Mouse (Mus musculus): ENCODE data around the gene 4930469K13Rik. TPM values are rescaled to one million over a fixed set of nuclear protein-coding genes. Genes with fewer than 3 reads are reported as not detected.
"Not testable (repeated sequence)": the region's sequence is repeated elsewhere in the genome, so short reads cannot be mapped to it uniquely, and the experiment has no call there.

4930469K13Rik gene
- not detected in 2 replicates for polyA plus RNA-seq (2015; fragmentation: Nextera tagmentation; extraction: Ambion mirVana)

DNA sequence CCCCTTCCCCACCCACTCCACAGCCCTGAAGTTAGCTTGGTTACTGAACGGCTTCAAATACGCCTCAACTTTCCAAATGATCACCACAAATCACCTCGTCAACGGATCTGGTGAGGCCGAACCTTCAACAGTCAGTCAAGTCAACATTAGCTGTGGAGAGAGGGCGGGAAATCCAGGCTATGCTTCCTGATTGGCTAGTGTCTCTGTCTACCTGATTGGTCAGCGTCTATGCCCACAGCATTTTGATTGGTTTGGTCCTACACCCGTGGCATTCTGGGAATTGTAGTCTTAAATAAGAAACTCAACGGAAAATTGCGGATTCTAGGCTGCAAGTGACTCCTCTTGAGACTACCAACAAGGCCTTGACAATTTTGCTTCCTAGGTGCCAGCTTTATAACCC is at the start of gene 4930469K13Rik:
Gene 4930469K13Rik, minus strand, starts transcription at position 133 of the 400 bp plus-strand sequence.
- H3K9ac ChIP-seq (ENCODE audit: low read depth, low read length): no peak within 1 kb of the TSS
- no peak within 1 kb of the TSS for H3K4me3 ChIP-seq (ENCODE audit: low read depth, low read length)
- no peak within 1 kb of the TSS for H3K4me2 ChIP-seq (ENCODE audit: low read depth, low read length)
- H3K9me3 ChIP-seq (replicated peaks; ENCODE audit: control insufficient read depth, low read length): no peaks in the 10 kb centered on the region
- H3K27me3 ChIP-seq (ENCODE audit: control insufficient read depth, insufficient read depth, low read depth, low read length): no peaks in the 10 kb centered on the region
- H3K4me1 ChIP-seq (ENCODE audit: control insufficient read depth, low read depth, low read length): no peaks in the 10 kb centered on the region
- 64% methylated on average over 10 of the region's 10 CpGs for WGBS (ENCODE audit: insufficient replicate concordance)
- H3K36me3 ChIP-seq (ENCODE audit: control insufficient read depth, insufficient read depth): no peaks in the 10 kb centered on the region
- no peak within 1 kb of the TSS for H3K27ac ChIP-seq (ENCODE audit: low read length)
- ATAC-seq (ENCODE audit: low read depth): no peak

DNA sequence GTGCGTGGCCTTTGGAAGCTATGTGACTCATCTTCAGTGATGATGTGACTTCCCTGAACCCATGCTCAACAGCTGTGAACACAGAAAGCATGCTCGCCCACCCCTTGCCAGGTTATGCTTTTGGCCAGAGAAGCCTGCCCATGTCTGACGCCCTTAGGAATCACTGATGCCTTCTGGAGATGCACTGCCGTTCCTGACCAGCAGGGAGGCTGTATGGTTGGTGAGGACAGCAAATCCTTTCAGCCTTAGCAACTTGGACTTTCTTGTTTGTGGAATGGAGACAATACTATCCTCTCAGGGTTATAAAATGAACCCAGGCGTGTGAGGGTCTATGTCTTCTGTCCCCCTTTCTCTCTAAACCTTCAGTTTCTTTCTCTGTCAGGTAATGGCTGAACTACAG is 48.6 kb upstream of the 4930469K13Rik start:
- Histone ChIP-seq H3K4me3 (ENCODE audit: low read depth, low read length) (no peak overlapping the region), H3K27me3 (ENCODE audit: control insufficient read depth, insufficient read depth, low read depth, low read length) (no peaks in the 10 kb centered on the region), H3K27ac (ENCODE audit: low read length) (no peak overlapping the region), H3K9ac (ENCODE audit: low read depth, low read length) (no peak overlapping the region), H3K4me2 (ENCODE audit: low read depth, low read length) (no peak overlapping the region), H3K36me3 (ENCODE audit: control insufficient read depth, insufficient read depth) (no peaks in the 10 kb centered on the region), H3K9me3 (replicated peaks; ENCODE audit: control insufficient read depth, low read length) (no peaks in the 10 kb centered on the region), H3K4me1 (ENCODE audit: control insufficient read depth, low read depth, low read length) (no peaks in the 10 kb centered on the region)
- no peak for ATAC-seq (ENCODE audit: low read depth)
- 54% methylated on average over 5 of the region's 5 CpGs for WGBS (ENCODE audit: insufficient replicate concordance)

DNA sequence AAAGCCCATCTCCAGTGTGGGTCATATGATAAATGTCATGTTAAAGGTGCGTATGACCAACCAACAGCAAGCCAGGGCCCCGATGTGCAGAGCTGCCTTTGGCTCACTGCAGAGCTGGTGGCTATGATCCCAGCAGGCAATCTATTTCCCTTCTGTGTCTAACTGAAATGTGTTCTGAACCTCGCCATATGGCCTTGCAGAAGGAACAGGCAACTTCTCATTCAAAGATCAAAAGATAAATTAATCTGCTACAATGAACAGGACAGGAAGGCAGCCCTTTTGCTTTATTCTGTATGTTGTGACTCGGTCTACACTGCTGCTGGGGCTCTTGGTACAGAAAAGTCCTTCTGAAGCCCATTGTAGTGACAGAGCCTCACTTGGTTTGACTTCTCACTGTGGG is 46.1 kb upstream of the 4930469K13Rik start:
- no peak overlapping the region for H3K9ac ChIP-seq (ENCODE audit: low read depth, low read length)
- no peak overlapping the region for H3K4me3 ChIP-seq (ENCODE audit: low read depth, low read length)
- no peak overlapping the region for H3K4me2 ChIP-seq (ENCODE audit: low read depth, low read length)
- no peaks in the 10 kb centered on the region for H3K4me1 ChIP-seq (ENCODE audit: control insufficient read depth, low read depth, low read length)
- WGBS (ENCODE audit: insufficient replicate concordance): 55% methylated on average over 4 of the region's 4 CpGs
- no peaks in the 10 kb centered on the region for H3K27me3 ChIP-seq (ENCODE audit: control insufficient read depth, insufficient read depth, low read depth, low read length)
- H3K36me3 ChIP-seq (ENCODE audit: control insufficient read depth, insufficient read depth): no peaks in the 10 kb centered on the region
- H3K27ac ChIP-seq (ENCODE audit: low read length): no peak overlapping the region
- no peaks in the 10 kb centered on the region for H3K9me3 ChIP-seq (replicated peaks; ENCODE audit: control insufficient read depth, low read length)
- ATAC-seq (ENCODE audit: low read depth): no peak

GRCm38 (mm10) chr11:34143984-34144383 is 45.6 kb upstream of the 4930469K13Rik start:
- WGBS (ENCODE audit: insufficient replicate concordance): 65% methylated on average over 5 of the region's 5 CpGs
- Histone ChIP-seq H3K9me3 (replicated peaks; ENCODE audit: control insufficient read depth, low read length) (no peaks in the 10 kb centered on the region), H3K4me2 (ENCODE audit: low read depth, low read length) (no peak overlapping the region)

DNA sequence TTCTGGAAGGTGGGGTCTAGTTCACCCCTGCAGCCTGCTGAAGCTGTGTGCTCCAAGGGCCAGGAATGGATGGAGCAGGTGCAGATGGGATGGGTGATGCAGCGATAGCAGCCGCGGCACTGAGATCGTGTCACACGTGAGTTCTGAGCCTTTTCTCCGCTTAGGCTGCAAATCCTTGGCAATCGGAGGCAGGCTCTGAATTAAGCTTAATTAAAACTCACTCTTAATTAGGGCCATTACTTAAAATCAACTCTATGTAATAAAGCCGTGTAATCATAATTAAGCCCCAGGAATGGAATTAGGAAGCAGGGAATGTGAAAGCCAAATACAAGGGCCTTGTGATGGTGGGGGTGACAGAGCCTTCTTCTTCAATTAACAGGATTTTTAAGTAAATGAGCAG is 40.9 kb upstream of the 4930469K13Rik start:
- Histone ChIP-seq H3K9ac (ENCODE audit: low read depth, low read length) (no peak overlapping the region), H3K4me2 (ENCODE audit: low read depth, low read length) (no peak overlapping the region), H3K36me3 (ENCODE audit: control insufficient read depth, insufficient read depth) (no peaks in the 10 kb centered on the region), H3K4me1 (ENCODE audit: control insufficient read depth, low read depth, low read length) (no peaks in the 10 kb centered on the region), H3K27me3 (ENCODE audit: control insufficient read depth, insufficient read depth, low read depth, low read length) (no peaks in the 10 kb centered on the region), H3K9me3 (replicated peaks; ENCODE audit: control insufficient read depth, low read length) (no peaks in the 10 kb centered on the region), H3K27ac (ENCODE audit: low read length) (no peak overlapping the region), H3K4me3 (ENCODE audit: low read depth, low read length) (no peak overlapping the region)
- no peak for ATAC-seq (ENCODE audit: low read depth)
- WGBS (ENCODE audit: insufficient replicate concordance): 80% methylated on average over 8 of the region's 8 CpGs

More at GRCm38 (mm10) chr11:34143984-34144383, 45.6 kb upstream of the 4930469K13Rik start:
- Histone ChIP-seq H3K9ac (ENCODE audit: low read depth, low read length) (no peak overlapping the region), H3K27me3 (ENCODE audit: control insufficient read depth, insufficient read depth, low read depth, low read length) (no peaks in the 10 kb centered on the region), H3K4me3 (ENCODE audit: low read depth, low read length) (no peak overlapping the region), H3K4me1 (ENCODE audit: control insufficient read depth, low read depth, low read length) (no peaks in the 10 kb centered on the region), H3K27ac (ENCODE audit: low read length) (no peak overlapping the region), H3K36me3 (ENCODE audit: control insufficient read depth, insufficient read depth) (no peaks in the 10 kb centered on the region)
- no peak for ATAC-seq (ENCODE audit: low read depth)

GRCm38 (mm10) chr11:34128412-34128811 is 30.1 kb upstream of the 4930469K13Rik start:
- H3K9ac ChIP-seq (ENCODE audit: low read depth, low read length): no peak overlapping the region

DNA sequence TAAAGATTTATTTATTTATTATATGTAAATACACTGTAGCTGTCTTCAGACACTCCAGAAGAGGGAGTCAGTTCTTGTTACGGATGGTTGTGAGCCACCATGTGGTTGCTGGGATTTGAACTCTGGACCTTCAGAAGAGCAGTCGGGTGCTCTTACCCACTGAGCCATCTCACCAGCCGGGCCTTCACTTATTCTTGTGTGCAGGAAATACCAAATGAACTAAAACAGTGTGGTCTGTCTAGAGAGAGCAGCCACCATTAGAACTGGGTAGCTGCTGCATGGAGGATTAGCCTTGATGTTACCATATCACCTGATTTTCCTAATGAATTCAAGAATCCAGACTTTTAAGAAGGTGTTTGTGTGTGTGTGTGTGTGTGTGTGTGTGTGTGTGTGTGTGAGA is 27.4 kb upstream of the 4930469K13Rik start:
- not testable (repeated sequence) for H3K27me3 ChIP-seq (ENCODE audit: control insufficient read depth, insufficient read depth, low read depth, low read length); H3K36me3 ChIP-seq (ENCODE audit: control insufficient read depth, insufficient read depth); H3K9ac ChIP-seq (ENCODE audit: low read depth, low read length); H3K4me1 ChIP-seq (ENCODE audit: control insufficient read depth, low read depth, low read length); H3K4me2 ChIP-seq (ENCODE audit: low read depth, low read length); H3K9me3 ChIP-seq (replicated peaks; ENCODE audit: control insufficient read depth, low read length); H3K27ac ChIP-seq (ENCODE audit: low read length); H3K4me3 ChIP-seq (ENCODE audit: low read depth, low read length); ATAC-seq (ENCODE audit: low read depth)
- WGBS (ENCODE audit: insufficient replicate concordance): 48% methylated on average over 3 of the region's 3 CpGs

More at GRCm38 (mm10) chr11:34128412-34128811, 30.1 kb upstream of the 4930469K13Rik start:
- H3K27me3 ChIP-seq (ENCODE audit: control insufficient read depth, insufficient read depth, low read depth, low read length): no peaks in the 10 kb centered on the region
- H3K36me3 ChIP-seq (ENCODE audit: control insufficient read depth, insufficient read depth): no peaks in the 10 kb centered on the region
- H3K4me1 ChIP-seq (ENCODE audit: control insufficient read depth, low read depth, low read length): no peaks in the 10 kb centered on the region
- H3K4me3 ChIP-seq (ENCODE audit: low read depth, low read length): no peak overlapping the region
- WGBS (ENCODE audit: insufficient replicate concordance): 48% methylated on average over 2 of the region's 2 CpGs
- no peaks in the 10 kb centered on the region for H3K9me3 ChIP-seq (replicated peaks; ENCODE audit: control insufficient read depth, low read length)
- no peak overlapping the region for H3K27ac ChIP-seq (ENCODE audit: low read length)
- no peak for ATAC-seq (ENCODE audit: low read depth)
- no peak overlapping the region for H3K4me2 ChIP-seq (ENCODE audit: low read depth, low read length)

DNA sequence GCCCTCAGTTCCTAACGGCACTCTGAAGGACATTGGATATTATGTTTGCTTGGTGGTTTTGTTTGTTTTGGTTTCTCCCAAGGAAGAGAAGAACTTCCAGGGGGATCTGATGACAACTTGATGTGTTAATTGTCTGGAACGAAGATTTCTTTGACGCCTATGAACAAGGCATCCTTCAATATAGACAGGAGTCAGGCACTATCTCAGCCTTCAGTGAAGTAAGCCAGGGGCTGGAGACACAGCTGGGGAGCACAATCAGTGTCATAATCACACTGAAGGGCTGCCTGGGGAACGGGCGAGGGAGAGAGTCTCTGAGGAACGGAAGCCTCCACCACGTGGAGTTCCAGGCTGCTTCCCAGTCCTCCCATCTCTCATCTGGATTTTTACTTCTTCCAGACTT is 26.5 kb upstream of the 4930469K13Rik start:
- Histone ChIP-seq H3K9me3 (replicated peaks; ENCODE audit: control insufficient read depth, low read length) (no peaks in the 10 kb centered on the region), H3K27me3 (ENCODE audit: control insufficient read depth, insufficient read depth, low read depth, low read length) (no peaks in the 10 kb centered on the region), H3K36me3 (ENCODE audit: control insufficient read depth, insufficient read depth) (no peaks in the 10 kb centered on the region), H3K9ac (ENCODE audit: low read depth, low read length) (no peak overlapping the region), H3K27ac (ENCODE audit: low read length) (no peak overlapping the region), H3K4me1 (ENCODE audit: control insufficient read depth, low read depth, low read length) (no peaks in the 10 kb centered on the region), H3K4me3 (ENCODE audit: low read depth, low read length) (no peak overlapping the region), H3K4me2 (ENCODE audit: low read depth, low read length) (no peak overlapping the region)
- no peak for ATAC-seq (ENCODE audit: low read depth)
- 63% methylated on average over 7 of the region's 7 CpGs for WGBS (ENCODE audit: insufficient replicate concordance)

GRCm38 (mm10) chr11:34123147-34123546 is 24.8 kb upstream of the 4930469K13Rik start:
- Histone ChIP-seq H3K4me2 (ENCODE audit: low read depth, low read length) (no peak overlapping the region), H3K4me1 (ENCODE audit: control insufficient read depth, low read depth, low read length) (no peaks in the 10 kb centered on the region), H3K27me3 (ENCODE audit: control insufficient read depth, insufficient read depth, low read depth, low read length) (no peaks in the 10 kb centered on the region), H3K4me3 (ENCODE audit: low read depth, low read length) (no peak overlapping the region), H3K27ac (ENCODE audit: low read length) (no peak overlapping the region), H3K9ac (ENCODE audit: low read depth, low read length) (no peak overlapping the region), H3K36me3 (ENCODE audit: control insufficient read depth, insufficient read depth) (no peaks in the 10 kb centered on the region), H3K9me3 (replicated peaks; ENCODE audit: control insufficient read depth, low read length) (no peaks in the 10 kb centered on the region)
- no peak for ATAC-seq (ENCODE audit: low read depth)
- 13% methylated on average over 2 of the region's 2 CpGs for WGBS (ENCODE audit: insufficient replicate concordance)
